Mouse (Mus musculus) erythroid progenitor cell, adult 5-6 weeks (primary cell): ENCODE measurements around the gene Fnip2. TPM values are rescaled to one million over a fixed set of nuclear protein-coding genes. Genes with fewer than 3 reads are reported as not detected.
A peak's percentile ranks its signal among the peaks of the same experiment; 100 is the strongest.

Experiments
- ATAC-seq: replicated peaks from 2 replicates; pipeline ENCODE4 v1.8.0; 2016; ENCODE audit warnings: moderate number of reproducible peaks, mild to moderate bottlenecking, moderate TSS enrichment, inconsistent platforms; ENCODE audit not compliant: poor library complexity, low FRiP score, severe bottlenecking
- total RNA-seq, 2 experiments: library from RNA; stranded (forward) in 1 of 2; stranded (reverse) in 1 of 2; fragments of 150-400 nt in 1 of 2; fragments of 186-747, 209-891 nt in 1 of 2; gene quantifications; 2 replicates each; pipeline versions ENCODE4 v1.2.3 to v1.2.4; 2015 to 2017; ENCODE audit warnings: low replicate concordance in 2 of 2

Gene Fnip2
- total RNA-seq, 2 experiments from 2014 or later: 85.6 to 101 TPM

DNA sequence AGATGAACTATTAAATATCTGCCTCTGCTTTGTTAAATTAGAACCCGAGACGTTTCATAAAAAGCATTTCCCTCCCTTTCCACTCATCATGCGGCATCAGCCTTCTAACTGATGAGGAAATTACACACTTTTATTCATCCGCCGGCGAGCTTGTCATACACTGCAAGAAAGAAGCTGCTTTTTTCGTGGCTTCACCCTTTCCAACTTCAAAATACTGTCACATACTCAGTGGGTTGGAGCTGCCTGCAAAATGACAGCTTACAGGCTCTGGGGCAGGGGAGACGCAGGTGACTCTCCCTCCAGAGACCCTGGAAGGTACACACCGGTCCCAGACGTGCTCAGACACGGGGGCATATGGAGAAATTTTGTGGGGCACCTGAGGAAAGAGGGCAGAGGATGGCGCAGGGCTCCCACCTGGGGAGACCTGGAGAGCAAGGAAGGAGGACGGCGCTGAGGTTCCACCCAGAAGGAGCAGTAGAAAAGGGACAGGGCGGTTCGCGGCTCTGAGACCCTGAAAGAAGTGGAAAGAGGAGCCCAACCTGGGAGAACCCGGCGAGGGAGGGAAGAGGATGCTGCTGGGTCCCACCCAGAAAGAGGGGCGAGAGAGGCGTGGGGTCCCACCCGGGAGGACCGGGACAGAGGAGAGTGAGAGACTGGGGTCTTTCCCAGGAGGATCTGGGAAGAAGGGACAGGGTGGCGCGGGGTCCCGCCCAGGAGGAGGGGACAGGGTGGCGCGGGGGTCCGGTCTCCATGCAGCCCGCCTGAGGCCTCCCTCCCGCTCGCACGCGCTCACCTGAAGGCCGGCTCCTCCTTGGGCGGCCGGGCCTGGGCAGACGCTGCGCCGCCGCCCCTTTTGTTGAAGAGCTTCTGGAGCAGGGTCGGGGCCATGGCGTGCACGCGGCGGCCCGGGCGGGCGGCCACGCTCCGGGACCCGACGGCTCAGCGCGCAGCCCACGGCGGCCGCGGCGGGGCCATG is 592 bp downstream of the Fnip2 start:
- ATAC-seq: peak; percentile 32; the same call in 1 of the 2 replicates

DNA sequence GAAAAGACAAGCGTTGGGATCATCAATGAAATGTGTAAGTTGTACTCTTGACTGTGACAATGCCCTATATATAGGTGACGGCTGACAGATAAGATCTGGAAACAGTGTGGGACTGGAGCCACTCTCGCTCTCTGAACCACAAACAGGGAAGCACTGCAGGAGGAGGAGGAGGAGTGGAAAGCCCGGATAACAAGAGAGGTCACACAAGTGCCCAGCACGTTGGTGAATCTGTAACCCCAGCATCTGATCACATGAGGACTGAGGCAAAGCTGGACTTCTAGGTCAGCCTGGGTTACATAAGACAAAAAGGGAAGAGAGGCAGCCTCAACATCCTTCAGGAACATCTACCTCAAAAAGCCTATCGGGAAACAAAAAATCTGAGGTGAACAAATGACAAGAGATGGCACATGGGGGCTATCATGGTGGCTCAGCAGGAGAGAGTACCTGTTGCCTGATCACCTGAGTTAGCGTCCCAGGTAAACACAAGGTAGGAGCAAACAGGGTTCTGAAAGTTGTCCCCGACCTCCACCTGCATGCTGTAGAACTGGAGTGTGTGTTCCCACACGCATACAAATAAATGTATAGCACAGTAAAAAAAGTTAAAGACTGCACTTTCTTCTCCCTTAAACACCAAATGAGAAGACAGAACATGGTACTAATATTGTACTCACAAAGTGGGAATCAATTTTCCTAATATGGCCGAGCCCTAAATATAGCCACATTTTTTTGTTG is 2.6 kb downstream of the Fnip2 start:
- no peak for ATAC-seq

DNA sequence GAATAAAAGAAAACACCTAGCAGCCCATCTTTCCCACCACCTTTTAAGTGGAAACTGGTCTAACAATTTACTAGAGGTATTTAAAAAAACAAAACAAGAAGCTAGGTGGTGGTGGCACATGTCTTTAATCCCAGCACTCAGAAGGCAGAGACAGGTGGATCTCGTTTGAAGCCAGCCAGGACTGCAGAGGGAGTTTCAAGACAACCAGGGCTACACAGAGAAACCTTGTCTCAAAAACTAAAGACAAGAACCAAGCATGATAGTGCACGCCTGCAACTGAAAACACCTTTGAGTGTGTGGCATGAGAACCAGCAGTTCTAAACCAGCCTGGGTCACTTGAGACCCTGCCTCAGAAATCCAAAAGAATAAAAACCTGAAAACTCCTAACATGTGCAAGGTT is 4.1 kb downstream of the Fnip2 start:
- ATAC-seq: no peak

DNA sequence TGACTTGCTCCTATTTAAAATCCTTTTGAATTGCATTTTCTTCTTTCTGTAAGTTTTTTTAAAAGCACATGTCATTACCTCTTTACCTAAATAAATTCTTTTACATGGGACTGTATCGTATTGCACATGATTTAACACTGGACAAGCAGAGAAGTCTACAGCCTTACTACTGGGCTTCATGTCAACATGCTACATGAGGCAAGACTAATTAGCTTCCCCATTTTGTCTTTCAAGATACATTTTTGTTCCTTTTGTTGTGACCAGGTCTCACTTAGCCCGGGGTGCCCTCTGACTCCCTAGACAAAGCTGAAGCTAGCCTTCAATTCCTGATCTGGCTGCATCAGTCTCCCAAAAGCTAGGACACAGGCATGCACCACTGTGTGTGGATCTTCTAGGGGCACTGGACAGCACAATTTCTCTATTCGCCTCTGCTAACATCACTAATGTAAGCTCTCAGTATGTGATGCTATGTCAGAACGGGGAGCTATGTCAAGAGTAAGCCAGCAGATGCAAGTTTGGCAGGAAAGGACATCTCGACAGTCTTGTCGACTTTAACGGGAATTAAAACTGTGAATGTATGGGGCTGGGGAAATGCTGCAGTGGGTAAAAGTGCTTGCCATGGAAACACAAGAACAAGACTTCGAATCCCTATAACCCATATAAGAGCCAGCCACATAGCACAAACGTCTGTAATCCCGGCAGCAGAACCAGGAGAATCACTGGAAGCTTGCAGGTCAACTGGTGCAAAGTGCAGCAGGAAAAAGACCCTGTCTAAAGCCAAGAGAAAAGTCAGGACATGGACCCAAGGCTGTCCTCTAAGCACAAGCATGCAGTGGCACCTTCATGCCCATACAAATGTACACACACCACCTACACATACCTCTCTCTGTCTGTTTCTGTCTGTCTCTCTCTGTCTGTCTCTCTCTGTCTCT is 5.5 kb downstream of the Fnip2 start:
- no peak for ATAC-seq

DNA sequence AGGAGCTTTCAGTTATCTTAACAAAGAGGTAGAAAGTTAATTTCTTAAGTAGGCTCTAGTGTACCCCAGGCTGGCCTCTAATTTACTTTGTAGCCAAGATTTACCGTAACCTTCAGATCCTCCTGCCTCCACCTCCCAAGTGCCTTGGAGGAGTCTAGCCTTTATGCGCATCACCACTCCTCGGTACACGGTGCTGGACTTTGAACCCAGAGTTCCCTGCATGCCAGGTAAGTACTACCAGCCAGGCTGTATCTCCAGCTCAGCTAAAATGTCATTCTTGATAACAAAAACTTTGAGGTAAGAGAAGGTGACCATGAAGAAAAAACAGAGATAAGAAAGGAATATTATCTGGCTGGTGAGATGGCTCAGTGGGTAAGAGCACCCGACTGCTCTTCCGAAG is 7.0 kb downstream of the Fnip2 start:
- no peak for ATAC-seq

DNA sequence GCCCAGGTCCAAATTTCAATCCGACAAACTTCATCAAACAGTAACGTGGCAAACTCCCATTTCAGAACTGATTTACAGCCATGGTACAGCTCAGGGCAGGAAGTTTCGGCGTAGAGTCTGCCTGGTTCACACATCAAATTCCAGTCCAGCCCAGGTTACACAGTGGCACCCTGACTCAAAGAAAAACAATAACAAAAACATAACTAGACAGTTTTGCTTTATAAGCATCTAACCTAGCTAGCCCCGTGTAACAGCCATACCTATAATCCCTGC is 7.9 kb downstream of the Fnip2 start:
- no peak for ATAC-seq

DNA sequence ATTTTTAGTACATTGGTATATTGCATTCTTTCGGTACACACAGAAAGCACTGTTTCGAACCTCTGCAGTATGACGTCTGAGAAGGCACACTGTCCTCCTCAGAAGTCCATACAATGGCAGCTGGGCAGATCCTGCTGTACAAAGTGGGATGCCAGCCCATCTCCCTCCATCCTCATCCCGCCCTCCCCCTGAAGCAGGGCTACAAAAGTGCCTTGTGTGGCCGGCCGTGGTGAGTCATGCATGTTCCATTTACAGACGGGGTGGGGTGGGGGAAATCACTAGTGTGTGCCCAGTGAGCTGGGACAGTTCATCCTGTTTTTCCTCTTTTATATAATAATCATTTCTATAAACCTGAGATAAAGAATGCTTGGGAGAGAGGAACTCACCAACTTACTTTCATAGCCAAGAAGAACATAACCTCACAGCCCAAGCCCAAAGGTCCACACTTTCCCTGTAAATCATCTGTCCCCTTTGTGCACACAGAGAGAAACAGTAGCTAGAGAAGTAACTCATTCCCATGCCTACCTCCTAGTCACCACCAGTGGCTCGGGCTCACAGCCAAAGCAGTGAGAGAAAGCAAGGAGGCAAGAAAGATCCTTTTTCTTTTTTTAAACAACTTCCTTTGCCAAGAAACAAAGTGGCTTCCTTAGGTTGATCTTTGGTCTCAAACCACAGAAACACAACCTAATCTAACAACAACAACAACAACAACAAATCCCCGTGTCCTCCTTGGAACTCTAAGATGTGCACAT is 8.4 kb downstream of the Fnip2 start:
- ATAC-seq: no peak

DNA sequence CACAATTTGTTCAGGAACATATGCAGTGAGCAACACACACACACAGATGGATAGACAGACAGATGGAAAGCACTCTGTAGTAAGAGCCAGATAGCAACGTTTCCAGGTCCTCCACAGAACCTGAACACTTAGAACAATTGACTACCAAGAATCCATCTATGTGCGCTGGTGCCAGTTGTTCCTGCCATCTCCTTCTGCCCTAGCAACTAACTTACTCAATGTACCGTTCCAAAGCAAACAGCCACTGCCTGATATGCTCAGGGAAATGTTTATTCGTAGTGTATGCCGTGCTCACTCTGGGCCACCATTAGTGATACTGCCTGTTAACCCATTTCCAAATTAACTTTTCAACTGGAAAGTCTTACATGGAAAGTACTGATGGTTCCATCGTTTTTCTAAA is 12.5 kb downstream of the Fnip2 start:
- no peak for ATAC-seq

DNA sequence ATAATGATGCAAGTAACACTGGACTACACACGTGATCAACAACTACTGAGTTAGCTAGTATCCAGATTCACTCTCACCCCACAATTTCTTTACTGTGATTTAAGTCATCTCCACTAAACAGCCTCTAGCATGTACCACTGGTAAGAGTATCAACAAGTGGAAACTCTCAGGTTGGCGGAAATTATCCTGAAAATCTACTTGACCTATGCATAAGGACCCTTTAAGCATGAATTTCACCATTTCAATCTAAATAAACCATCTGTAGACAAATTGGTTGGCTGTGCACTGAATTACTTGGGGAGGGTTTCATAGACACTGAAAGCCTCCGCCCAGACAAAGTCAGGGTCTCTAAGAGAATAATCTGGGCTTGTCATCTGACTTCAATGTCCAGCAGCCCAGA is 13.8 kb downstream of the Fnip2 start:
- ATAC-seq: no peak

DNA sequence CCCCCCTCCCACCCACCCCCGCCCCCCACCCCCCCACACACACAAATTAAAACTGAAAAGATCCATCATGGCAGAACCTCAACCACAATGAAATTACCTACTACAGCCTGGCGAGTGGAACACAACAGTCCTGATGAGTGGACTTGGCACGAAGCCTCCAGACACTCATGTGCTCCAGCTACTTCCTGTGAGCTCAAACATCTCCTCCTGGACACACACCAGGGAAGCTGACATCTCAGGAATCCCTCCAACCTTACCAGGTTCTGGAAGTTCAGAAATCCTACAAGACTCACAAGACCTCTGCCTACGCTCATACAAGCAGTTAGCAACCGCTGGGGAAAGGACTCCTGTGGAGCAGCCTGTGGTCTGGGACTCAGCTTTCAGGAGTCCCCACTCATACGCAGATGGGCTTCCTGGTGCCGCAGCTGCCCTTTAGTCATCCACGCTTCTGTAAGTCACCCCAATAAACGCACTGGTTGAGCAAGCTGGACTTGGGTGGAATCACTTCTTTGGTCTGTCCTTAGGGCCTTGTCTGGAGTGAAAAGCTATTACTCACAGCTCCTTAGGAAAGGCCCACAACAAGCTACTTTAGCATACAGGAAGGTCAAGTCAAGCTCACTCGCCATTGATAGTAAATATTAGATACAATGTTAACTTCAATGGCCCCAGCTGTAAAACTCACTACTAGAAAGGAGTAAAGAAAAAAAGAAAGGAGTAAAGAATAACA is 15.6 kb downstream of the Fnip2 start:
- no peak for ATAC-seq

DNA sequence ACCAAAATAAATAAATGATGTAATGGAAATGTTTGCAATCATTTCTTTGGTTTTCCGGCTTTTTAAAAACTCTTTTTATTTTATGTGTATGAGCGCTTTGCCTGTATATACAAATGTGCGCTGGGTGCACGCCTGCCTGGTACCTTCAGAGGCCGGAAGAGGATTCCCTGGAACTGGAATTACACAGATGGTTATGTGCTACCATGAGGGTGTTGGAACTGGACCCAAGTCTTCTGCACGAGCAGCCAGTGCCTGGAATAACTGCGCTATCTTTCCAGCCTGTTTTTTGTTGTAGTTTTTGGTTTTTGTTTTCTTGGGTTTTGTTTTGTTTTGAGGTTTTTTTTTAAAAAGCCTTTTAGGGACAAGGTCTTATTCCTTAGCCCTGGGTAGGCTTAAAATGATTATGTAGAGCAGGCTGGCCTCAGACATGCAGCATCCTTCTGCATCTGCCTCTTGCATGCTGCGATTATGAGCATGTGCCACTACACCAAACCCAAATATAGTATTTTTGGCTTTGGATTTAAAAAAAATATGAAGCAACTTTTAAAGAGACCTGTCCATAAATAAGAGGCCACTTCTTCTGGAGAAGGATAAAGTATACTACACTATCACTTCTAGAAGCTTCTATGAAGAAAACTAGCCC is 17.7 kb downstream of the Fnip2 start:
- ATAC-seq: no peak

DNA sequence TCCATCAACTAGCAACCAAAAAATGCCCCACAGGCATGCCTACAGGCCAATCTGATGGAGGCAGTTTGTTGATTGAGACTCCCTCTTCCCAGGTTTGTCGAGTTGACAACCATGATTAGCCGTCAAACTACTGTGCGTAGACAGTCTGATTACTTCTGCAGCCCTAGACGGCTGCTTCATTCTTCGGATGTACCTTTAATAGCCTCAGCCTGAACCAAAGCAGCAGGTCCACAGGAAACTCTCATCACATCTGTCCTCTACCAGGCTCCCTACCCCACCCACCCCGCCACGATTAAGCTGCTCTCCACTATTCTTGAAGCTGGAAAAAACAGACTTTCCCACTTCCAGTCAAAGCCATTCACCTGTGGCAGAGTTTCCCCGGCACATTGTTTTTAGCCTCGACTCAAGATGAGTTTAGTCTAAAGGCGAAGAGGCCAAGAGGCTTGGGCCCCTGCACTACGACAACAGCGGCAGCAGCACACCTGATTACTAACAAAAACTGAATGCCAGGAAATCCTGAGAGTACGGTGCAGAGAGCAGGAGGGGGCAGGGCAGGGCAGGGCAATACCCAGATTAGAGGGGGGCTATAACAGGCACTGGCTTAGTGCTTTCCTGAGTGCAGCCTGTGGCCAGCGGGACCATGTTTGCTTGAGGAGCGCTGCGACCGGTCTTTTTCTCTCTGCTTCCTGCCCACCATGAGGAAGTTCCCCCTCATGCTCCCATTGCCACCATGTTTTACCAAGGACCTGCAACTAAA is 18.7 kb downstream of the Fnip2 start:
- ATAC-seq: no peak

DNA sequence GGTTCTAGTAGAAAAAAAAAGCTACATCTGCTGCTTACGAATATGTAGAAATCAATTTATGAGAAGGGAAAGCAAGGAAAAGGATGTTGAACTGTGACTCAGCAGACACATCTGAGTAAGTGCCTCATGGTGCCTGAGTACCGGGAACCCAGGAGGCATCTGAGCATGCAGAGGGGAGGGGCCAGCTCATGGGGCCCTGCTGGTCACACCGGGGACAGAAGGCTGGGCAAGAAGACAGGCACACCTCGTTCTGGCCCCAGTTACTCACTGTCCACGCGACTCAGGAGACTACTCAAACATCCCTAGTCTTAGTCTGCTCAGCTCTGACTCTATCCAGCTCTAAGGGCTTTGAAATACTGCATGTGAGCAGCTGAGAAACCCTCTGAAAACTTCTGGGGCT is 25.0 kb downstream of the Fnip2 start:
- ATAC-seq: peak; percentile 64

DNA sequence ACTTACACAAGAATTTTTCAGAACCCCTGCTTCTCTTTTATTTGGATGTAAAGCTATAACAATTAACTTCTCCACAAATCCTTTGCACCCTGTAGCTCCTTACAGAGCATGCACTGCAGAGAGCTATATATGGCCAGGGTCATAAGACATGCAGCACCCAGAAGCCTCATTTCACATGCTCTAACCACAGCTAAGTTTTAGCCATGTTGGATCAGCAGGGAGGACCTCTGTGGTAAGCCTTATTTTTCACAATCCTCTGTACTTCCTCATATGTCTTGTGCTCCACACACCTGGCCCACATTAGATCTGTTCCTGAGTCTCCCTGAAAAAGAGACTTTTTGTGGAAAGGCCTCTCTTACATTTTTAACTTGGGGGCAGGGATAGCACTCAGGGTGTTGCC is 27.9 kb downstream of the Fnip2 start:
- ATAC-seq: no peak

DNA sequence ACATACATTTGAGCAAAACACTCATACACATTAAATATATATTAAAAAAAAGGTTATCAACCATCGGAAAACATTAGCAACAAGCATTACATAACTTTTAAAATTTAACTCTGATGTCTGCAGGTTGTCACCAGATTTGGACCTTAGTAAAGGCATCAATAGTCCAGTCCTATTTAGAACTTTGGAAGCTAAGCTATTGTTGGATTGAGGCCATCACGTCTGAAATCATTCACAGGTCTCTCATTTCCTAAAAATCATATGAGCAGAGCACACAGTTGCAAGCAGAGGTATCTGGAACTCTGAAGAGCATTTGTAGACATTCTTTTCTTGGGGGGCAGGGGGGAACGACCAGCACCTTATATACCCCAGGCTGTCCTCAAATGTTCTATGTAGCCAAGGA is 28.5 kb downstream of the Fnip2 start:
- ATAC-seq: no peak

DNA sequence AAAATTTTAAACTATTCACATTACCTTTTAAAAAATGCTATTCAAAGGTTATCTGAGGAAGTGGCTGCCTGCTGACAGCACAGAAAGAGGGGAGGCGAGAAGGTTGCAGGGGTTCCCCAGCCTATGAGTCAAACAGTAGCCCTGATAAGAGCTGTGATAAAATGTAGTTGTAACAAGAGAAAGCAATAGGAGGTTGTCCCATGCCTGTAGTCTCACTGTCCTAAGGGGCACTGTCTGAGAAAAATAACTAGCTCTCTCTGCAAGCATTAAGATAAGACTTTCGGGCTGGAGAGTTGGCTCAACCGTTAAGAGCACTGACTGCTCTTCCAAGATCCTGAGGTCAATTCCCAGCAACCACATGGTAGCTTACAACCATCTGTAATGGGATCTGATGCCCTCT is 29.3 kb downstream of the Fnip2 start:
- ATAC-seq: no peak

DNA sequence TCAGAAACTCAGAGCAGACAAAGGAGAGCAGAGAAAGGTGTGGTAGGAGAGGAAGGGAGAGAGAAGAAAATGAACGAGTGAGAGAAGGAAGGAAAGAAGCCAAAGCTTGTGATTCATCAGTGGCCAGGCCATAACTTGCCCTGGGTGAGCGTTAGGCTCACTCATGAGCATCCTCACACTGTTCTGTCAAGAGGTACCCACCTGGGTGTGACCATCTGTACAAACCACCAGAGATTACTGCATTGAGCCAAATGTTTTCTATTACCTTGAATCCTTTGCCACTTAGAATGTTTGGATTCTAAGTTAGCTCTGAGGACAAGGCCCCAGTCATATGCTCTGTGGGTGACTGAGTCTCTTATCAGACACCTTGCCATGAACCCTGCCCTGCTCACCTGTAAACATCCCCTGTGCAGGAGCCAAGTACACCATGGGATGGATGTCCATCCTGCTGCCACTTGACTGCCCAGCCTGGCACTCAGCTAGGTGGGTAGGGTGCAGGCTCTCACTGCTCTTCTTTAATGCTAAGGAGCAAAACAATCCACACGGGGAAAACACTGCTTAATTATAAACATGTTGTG is 29.9 kb downstream of the Fnip2 start:
- no peak for ATAC-seq
